8 mouse cellular contexts compared by ENCODE assay signal in genomic region chrX:170017333-170018245, GRCm38 (mm10). TPM values are rescaled to one million over a fixed set of nuclear protein-coding genes. Genes with fewer than 3 reads are reported as not detected.
DNase-seq lines count a peak whose midpoint lies in the region; ATAC-seq and TF ChIP-seq lines count a peak whose summit lies in the region.
"Not testable (repeated sequence)": the region's sequence is repeated elsewhere in the genome, so short reads cannot be mapped to it uniquely, and the experiment has no call there.

No protein-coding gene starts in this region.

- not testable (repeated sequence) for H3K4me3 ChIP-seq in bone marrow, adult 2 months (replicated peaks; ENCODE audit: control insufficient read depth, low read depth, low read length); embryonic facial prominence, embryonic 15.5 days (replicated peaks); kidney, embryonic 15.5 days (replicated peaks); liver, embryonic 16.5 days (ENCODE audit: low read depth, low read length); testis, adult 2 months (ENCODE audit: control insufficient read depth, low read depth, low read length)
- peak overlapping the region in 1 of 2 experiments; percentile 1; a peak in 1 of 4 replicates for H3K4me3 ChIP-seq in heart, embryonic 14.5 days (ENCODE audit: control insufficient read depth in 1 of 2, insufficient read depth in 1 of 2, low read depth in 1 of 2, low read length in 2 of 2)

- DNase-seq in CD4-positive helper T cell, adult 2 months (ENCODE audit: low read depth, low spot score) = peak; percentile 88
- peak; percentile 86 for DNase-seq in neural tube, embryonic 10.5 days (ENCODE audit: extremely low spot score, low spot score)

- not testable (repeated sequence) for H3K4me2 ChIP-seq in embryonic facial prominence, embryonic 15.5 days (replicated peaks)
- H3K4me2 ChIP-seq in heart, embryonic 14.5 days (ENCODE audit: low read length) = peak overlapping the region; percentile 2; the same call in 1 of the 2 replicates
- peak overlapping the region; percentile 4; the same call in 1 of the 2 replicates for H3K4me2 ChIP-seq in kidney, embryonic 15.5 days
- peak overlapping the region; percentile 0; the same call in 1 of the 2 replicates for H3K4me2 ChIP-seq in liver, embryonic 16.5 days (ENCODE audit: low read depth, low read length)

- H3K36me3 ChIP-seq in embryonic facial prominence, embryonic 15.5 days = peaks cover 29% of the 10 kb centered on the region
- peaks cover 59% of the 10 kb centered on the region for H3K36me3 ChIP-seq in heart, embryonic 14.5 days (ENCODE audit: control insufficient read depth, insufficient read depth, low read length)
- H3K36me3 ChIP-seq in kidney, embryonic 15.5 days = peaks cover 52% of the 10 kb centered on the region
- peaks cover 31% of the 10 kb centered on the region for H3K36me3 ChIP-seq in liver, embryonic 16.5 days (ENCODE audit: control insufficient read depth, insufficient read depth)
- H3K36me3 ChIP-seq in testis, adult 2 months (ENCODE audit: control insufficient read depth, insufficient read depth, low read length) = not testable (repeated sequence)

- not testable (repeated sequence) for TF ChIP-seq POLR2A in bone marrow, adult 2 months (IDR thresholded peaks at IDR 0.05; ENCODE audit: borderline replicate concordance, control insufficient read depth, low read depth, low read length); testis, adult 2 months (IDR thresholded peaks at IDR 0.05; ENCODE audit: control insufficient read depth, low read depth, low read length)

- H3K4me1 ChIP-seq in bone marrow, adult 2 months (ENCODE audit: control insufficient read depth, insufficient read depth, low read length); embryonic facial prominence, embryonic 15.5 days; heart, embryonic 14.5 days (ENCODE audit: control insufficient read depth in 2 of 2, insufficient read depth in 2 of 2, low read length in 2 of 2); kidney, embryonic 15.5 days; liver, embryonic 16.5 days (ENCODE audit: control insufficient read depth, low read depth, low read length); testis, adult 2 months (ENCODE audit: control insufficient read depth, insufficient read depth, low read length): not testable (repeated sequence)

- peak; percentile 78 for TF ChIP-seq CTCF in bone marrow, adult 2 months (IDR thresholded peaks at IDR 0.05; ENCODE audit: control insufficient read depth, insufficient read depth, low read length)
- peak; percentile 71 for TF ChIP-seq CTCF in testis, adult 2 months (IDR thresholded peaks at IDR 0.05; ENCODE audit: control insufficient read depth, insufficient read depth, insufficient replicate concordance, low read depth, low read length)

- peaks cover 16% of the 10 kb centered on the region for H3K9me3 ChIP-seq in embryonic facial prominence, embryonic 15.5 days (replicated peaks)
- peaks cover 19% of the 10 kb centered on the region for H3K9me3 ChIP-seq in heart, embryonic 14.5 days (ENCODE audit: control insufficient read depth, low read length)
- peaks cover 23% of the 10 kb centered on the region for H3K9me3 ChIP-seq in kidney, embryonic 15.5 days (replicated peaks)
- peaks cover 16% of the 10 kb centered on the region for H3K9me3 ChIP-seq in liver, embryonic 16.5 days (replicated peaks; ENCODE audit: control insufficient read depth, low read length)

- WGBS in bone marrow, adult 2 months = 65% methylated on average over 27 of the region's 27 CpGs
- WGBS in embryonic facial prominence, embryonic 15.5 days = 57% methylated on average over 27 of the region's 27 CpGs
- WGBS in heart, embryonic 14.5 days = 52% methylated on average over 27 of the region's 27 CpGs
- WGBS in kidney, embryonic 15.5 days = 56% methylated on average over 27 of the region's 27 CpGs
- WGBS in liver, embryonic 16.5 days (ENCODE audit: insufficient replicate concordance) = 52% methylated on average over 27 of the region's 27 CpGs

- H3K9ac ChIP-seq in embryonic facial prominence, embryonic 15.5 days; heart, embryonic 14.5 days (ENCODE audit: low read length); kidney, embryonic 15.5 days; liver, embryonic 16.5 days (ENCODE audit: low read depth, low read length): not testable (repeated sequence)

- peak; percentile 78 for ATAC-seq in embryonic facial prominence, embryonic 15.5 days (ENCODE audit: insufficient number of reproducible peaks, low FRiP score, low TSS enrichment, low read depth)
- peak; percentile 35; the same call in 1 of the 2 replicates for ATAC-seq in heart, embryonic 14.5 days (ENCODE audit: insufficient number of reproducible peaks, insufficient read depth, low FRiP score, low read depth)
- ATAC-seq in kidney, embryonic 15.5 days (replicated peaks; ENCODE audit: low FRiP score) = peak; percentile 92
- ATAC-seq in liver, embryonic 16.5 days (ENCODE audit: low read depth) = peak; percentile 47

- not testable (repeated sequence) for H3K27me3 ChIP-seq in embryonic facial prominence, embryonic 15.5 days; heart, embryonic 14.5 days (ENCODE audit: control insufficient read depth, insufficient read depth, low read length); kidney, embryonic 15.5 days; liver, embryonic 16.5 days (ENCODE audit: control insufficient read depth, insufficient read depth, low read depth, low read length); testis, adult 2 months (ENCODE audit: control insufficient read depth, insufficient read depth, low read length)

- H3K27ac ChIP-seq in bone marrow, adult 2 months (ENCODE audit: control insufficient read depth, insufficient read depth, low read depth, low read length, poor library complexity); heart, embryonic 14.5 days (replicated peaks in 1 of 2; ENCODE audit: control insufficient read depth in 1 of 2, insufficient read depth in 1 of 2, low read depth in 2 of 2, low read length in 2 of 2); liver, embryonic 16.5 days (ENCODE audit: low read length); testis, adult 2 months (ENCODE audit: control insufficient read depth, insufficient read depth, low read depth, low read length): not testable (repeated sequence)
- 0 out of 2 replicates have a peak overlapping the region, but pooled peaks have one; percentile 8 for H3K27ac ChIP-seq in embryonic facial prominence, embryonic 15.5 days (replicated peaks)
- 0 out of 2 replicates have a peak overlapping the region, but pooled peaks have one; percentile 11 for H3K27ac ChIP-seq in kidney, embryonic 15.5 days

RNA-seq across cellular contexts. Expression of gene Gm21887, which starts 8.1 kb away (rescaled TPM):
- polyA plus RNA-seq in bone marrow, adult 2 months (2011; ENCODE audit: insufficient read depth, insufficient read length, low replicate concordance, missing spikeins) = 135 and 477 TPM in 2 replicates
- 190 and 192 TPM in 2 replicates for polyA plus RNA-seq in embryonic facial prominence, embryonic 15.5 days (2015; fragmentation: Nextera tagmentation; extraction: Ambion mirVana)
- 181 and 228 TPM in 2 replicates for polyA plus RNA-seq in heart, embryonic 14.5 days (2014; fragmentation: Nextera tagmentation; extraction: Ambion mirVana)
- polyA plus RNA-seq in kidney, embryonic 15.5 days (2015; fragmentation: Nextera tagmentation; extraction: Ambion mirVana) = 193 and 248 TPM in 2 replicates
- polyA plus RNA-seq in liver, embryonic 16.5 days (2015; fragmentation: Nextera tagmentation; extraction: Ambion mirVana) = 58.5 and 73.3 TPM in 2 replicates
- polyA plus RNA-seq in testis, adult 2 months (2012; rRNA removed) = 44.3 and 111 TPM in 2 replicates

Comparison
In these comparisons a context has a peak if more than half of its experiments do, and no peak if none do; other contexts are left out.
1. ATAC-seq: peak in every context shown above with its lines; median percentile 92 in kidney, embryonic 15.5 days; 78 in embryonic facial prominence, embryonic 15.5 days; 47 in liver, embryonic 16.5 days; 35 in heart, embryonic 14.5 days.